Mouse (Mus musculus): Measurements from ENCODE around the gene Ano10. TPM values are rescaled to one million over a fixed set of nuclear protein-coding genes. Genes with fewer than 3 reads are reported as not detected.

Gene Ano10
- polyA plus RNA-seq, 1 experiment from 2014 or later, result 23.5 TPM

DNA sequence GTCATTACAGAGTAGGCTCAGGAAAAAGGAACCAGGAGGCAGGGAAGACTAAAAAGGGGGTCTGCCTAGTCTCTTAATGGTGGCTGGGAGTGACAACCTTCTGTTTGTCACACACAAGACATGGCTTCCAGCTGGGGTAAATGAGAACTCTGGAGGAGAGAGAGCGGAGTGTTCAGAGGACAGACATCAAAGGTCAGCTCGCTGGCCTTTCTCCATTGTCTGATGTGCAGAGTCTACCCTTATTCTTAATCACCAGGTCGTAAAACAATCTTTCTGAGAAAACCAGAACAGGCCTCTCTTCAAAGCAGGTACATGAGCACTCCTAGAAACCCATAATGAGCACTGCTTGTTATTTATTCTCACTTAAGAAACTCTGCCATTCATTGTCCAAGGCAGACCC is 5.8 kb downstream of the Ano10 start:
- H3K4me3 ChIP-seq, result no peak overlapping the region
- H3K27ac ChIP-seq, result no peak overlapping the region
- no peaks in the 10 kb centered on the region for H3K9me3 ChIP-seq (replicated peaks)
- H3K4me2 ChIP-seq, result no peak overlapping the region
- no peaks in the 10 kb centered on the region for H3K27me3 ChIP-seq
- 74% methylated on average over 3 of the region's 3 CpGs for WGBS
- no peak overlapping the region for H3K9ac ChIP-seq
- H3K36me3 ChIP-seq, result no peaks in the 10 kb centered on the region
- ATAC-seq (replicated peaks; ENCODE audit: insufficient number of reproducible peaks, insufficient read depth, low FRiP score, low read depth), result no peak
- H3K4me1 ChIP-seq (replicated peaks), result peaks cover 11% of the 10 kb centered on the region

DNA sequence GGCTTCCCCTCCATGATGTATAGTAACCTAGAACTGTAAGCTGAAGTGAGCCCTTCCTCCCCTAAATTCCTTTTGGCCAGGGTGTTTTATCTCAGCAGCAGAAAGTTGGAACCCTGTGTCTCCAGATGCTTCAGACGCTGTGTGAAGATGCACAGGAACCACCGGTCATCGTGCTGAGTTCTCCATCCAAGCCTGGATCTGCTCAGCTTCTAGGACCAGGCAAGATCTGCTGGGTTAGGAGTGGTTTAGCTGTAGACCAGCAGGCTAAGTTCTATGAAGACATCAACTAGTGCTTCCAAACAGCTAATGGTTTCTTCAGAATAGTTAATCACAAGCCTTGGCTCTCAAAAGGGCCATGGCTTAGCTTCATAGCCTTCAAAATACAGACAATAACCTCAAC is 6.7 kb downstream of the Ano10 start:
- no peaks in the 10 kb centered on the region for H3K36me3 ChIP-seq
- ATAC-seq (replicated peaks; ENCODE audit: insufficient number of reproducible peaks, insufficient read depth, low FRiP score, low read depth), result no peak
- no peak overlapping the region for H3K9ac ChIP-seq
- no peak overlapping the region for H3K4me2 ChIP-seq
- 87% methylated on average over 3 of the region's 3 CpGs for WGBS
- H3K27ac ChIP-seq, result no peak overlapping the region
- no peaks in the 10 kb centered on the region for H3K27me3 ChIP-seq
- no peaks in the 10 kb centered on the region for H3K9me3 ChIP-seq (replicated peaks)
- H3K4me1 ChIP-seq (replicated peaks), result peaks cover 6% of the 10 kb centered on the region; the same call in 1 of the 2 replicates
- no peak overlapping the region for H3K4me3 ChIP-seq

DNA sequence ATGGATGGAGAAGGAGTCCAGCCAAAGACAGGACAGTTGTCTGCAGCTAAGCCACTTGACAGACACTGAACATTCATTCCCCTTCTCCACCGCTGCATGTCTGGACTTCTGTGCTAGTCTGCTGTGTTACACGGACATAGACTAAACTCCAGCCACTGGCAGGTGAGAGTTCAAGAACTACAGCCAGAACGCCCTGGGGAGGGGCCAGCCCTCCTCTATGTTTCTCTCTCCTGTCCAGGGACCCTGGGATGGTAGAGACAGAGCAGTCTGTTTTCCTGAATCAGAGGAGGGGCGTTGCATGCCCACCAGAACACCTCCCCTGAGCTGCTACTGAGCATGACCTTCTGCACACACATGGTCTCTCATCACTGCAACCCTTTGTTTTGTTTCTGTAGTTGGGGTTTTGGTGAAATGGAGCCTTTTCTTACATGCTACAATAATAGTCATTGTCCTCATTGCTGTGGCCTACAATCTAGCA is 8.4 kb downstream of the Ano10 start:
- Histone ChIP-seq H3K36me3 (no peaks in the 10 kb centered on the region), H3K9me3 (replicated peaks) (no peaks in the 10 kb centered on the region), H3K4me2 (no peak overlapping the region), H3K27ac (no peak overlapping the region), H3K9ac (no peak overlapping the region), H3K4me1 (replicated peaks) (peaks cover 6% of the 10 kb centered on the region; the same call in 1 of the 2 replicates), H3K4me3 (no peak overlapping the region), H3K27me3 (no peaks in the 10 kb centered on the region)
- 37% methylated on average over 4 of the region's 4 CpGs for WGBS
- no peak for ATAC-seq (replicated peaks; ENCODE audit: insufficient number of reproducible peaks, insufficient read depth, low FRiP score, low read depth)

GRCm38 (mm10) chr9:122285146-122285832 is 8.9 kb downstream of the Ano10 start:
- Histone ChIP-seq H3K4me3 (no peak overlapping the region), H3K4me2 (no peak overlapping the region), H3K9me3 (replicated peaks) (no peaks in the 10 kb centered on the region), H3K36me3 (no peaks in the 10 kb centered on the region), H3K4me1 (replicated peaks) (peaks cover 6% of the 10 kb centered on the region; the same call in 1 of the 2 replicates), H3K9ac (no peak overlapping the region), H3K27ac (no peak overlapping the region), H3K27me3 (no peaks in the 10 kb centered on the region)
- ATAC-seq (replicated peaks; ENCODE audit: insufficient number of reproducible peaks, insufficient read depth, low FRiP score, low read depth), result no peak
- 20% methylated on average over 7 of the region's 11 CpGs for WGBS

- H3K36me3 ChIP-seq, result no peaks in the 10 kb centered on the region
- no peak for ATAC-seq (replicated peaks; ENCODE audit: insufficient number of reproducible peaks, insufficient read depth, low FRiP score, low read depth)
- H3K4me2 ChIP-seq, result no peak overlapping the region
- no peak overlapping the region for H3K27ac ChIP-seq
- no peaks in the 10 kb centered on the region for H3K9me3 ChIP-seq (replicated peaks)
- WGBS, result 54% methylated on average over 2 of the region's 2 CpGs
- H3K4me3 ChIP-seq, result no peak overlapping the region
- H3K27me3 ChIP-seq, result no peaks in the 10 kb centered on the region
- H3K9ac ChIP-seq, result no peak overlapping the region
- H3K4me1 ChIP-seq (replicated peaks), result peaks cover 6% of the 10 kb centered on the region; the same call in 1 of the 2 replicates
Measured at GRCm38 (mm10) chr9:122284696-122285095, 9.5 kb downstream of the Ano10 start.

GRCm38 (mm10) chr9:122281004-122281403 is 13.2 kb downstream of the Ano10 start:
- no peak for ATAC-seq (replicated peaks; ENCODE audit: insufficient number of reproducible peaks, insufficient read depth, low FRiP score, low read depth)
- no peak overlapping the region for H3K9ac ChIP-seq
- 81% methylated on average over 4 of the region's 4 CpGs for WGBS
- H3K4me1 ChIP-seq (replicated peaks), result peaks cover 6% of the 10 kb centered on the region; the same call in 1 of the 2 replicates
- H3K27me3 ChIP-seq, result no peaks in the 10 kb centered on the region
- H3K4me2 ChIP-seq, result no peak overlapping the region
- no peak overlapping the region for H3K27ac ChIP-seq
- no peak overlapping the region for H3K4me3 ChIP-seq
- H3K36me3 ChIP-seq, result 0 out of 2 replicates have a peak, but pooled peaks cover 3% of the 10 kb centered on the region
- H3K9me3 ChIP-seq (replicated peaks), result no peaks in the 10 kb centered on the region

DNA sequence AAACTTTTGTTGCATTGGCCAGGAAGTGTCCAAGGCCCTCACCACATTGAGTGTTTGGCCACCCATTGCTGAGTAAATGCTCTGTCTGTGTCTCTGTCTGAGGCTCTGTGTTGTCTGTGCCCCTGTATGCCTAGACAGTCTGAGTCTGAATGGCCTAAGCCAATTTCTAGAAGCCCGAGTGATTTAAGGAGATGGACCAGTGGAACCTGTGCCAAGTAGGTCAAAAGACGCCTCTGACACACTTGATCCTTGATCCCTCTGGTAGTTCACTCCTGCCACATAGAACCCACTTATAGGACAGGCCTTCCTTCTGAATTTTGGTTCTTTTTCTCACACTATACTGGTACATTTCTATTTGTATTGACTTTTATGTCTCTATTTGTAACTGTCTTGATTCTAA is 17.6 kb downstream of the Ano10 start:
- Histone ChIP-seq H3K9me3 (replicated peaks) (no peaks in the 10 kb centered on the region), H3K9ac (no peak overlapping the region), H3K4me2 (no peak overlapping the region), H3K4me1 (replicated peaks) (no peaks in the 10 kb centered on the region), H3K27ac (no peak overlapping the region), H3K27me3 (no peaks in the 10 kb centered on the region), H3K36me3 (peaks cover 6% of the 10 kb centered on the region; the same call in 1 of the 2 replicates), H3K4me3 (no peak overlapping the region)
- 87% methylated on average over 2 of the region's 2 CpGs for WGBS
- no peak for ATAC-seq (replicated peaks; ENCODE audit: insufficient number of reproducible peaks, insufficient read depth, low FRiP score, low read depth)

- Histone ChIP-seq H3K27ac (no peak overlapping the region), H3K4me1 (replicated peaks) (no peaks in the 10 kb centered on the region), H3K27me3 (no peaks in the 10 kb centered on the region), H3K4me2 (no peak overlapping the region), H3K36me3 (peaks cover 6% of the 10 kb centered on the region; the same call in 1 of the 2 replicates), H3K9ac (no peak overlapping the region), H3K9me3 (replicated peaks) (no peaks in the 10 kb centered on the region), H3K4me3 (no peak overlapping the region)
- WGBS, result 79% methylated on average over 4 of the region's 4 CpGs
- no peak for ATAC-seq (replicated peaks; ENCODE audit: insufficient number of reproducible peaks, insufficient read depth, low FRiP score, low read depth)
Measured at GRCm38 (mm10) chr9:122276134-122276533, 18.1 kb downstream of the Ano10 start.

DNA sequence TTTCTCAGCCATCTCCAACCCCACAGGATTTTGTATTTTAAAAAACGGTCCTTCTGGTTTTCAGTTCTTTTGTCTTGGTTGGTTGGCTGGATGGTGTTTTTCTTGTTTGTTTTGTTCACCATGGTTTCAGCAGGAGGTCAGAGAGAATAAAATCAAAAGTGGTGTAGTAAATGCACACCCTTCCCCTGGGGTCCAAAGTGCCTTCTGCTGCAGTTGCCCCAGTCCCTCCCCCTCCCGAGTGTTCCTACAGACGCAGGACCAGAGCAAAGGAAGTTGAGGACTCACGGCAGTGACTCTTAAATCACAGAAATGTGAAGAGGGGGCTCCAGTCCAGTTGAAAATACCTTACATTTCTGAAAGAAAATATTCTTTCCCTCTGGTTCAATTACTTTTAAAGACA is 19.9 kb downstream of the Ano10 start:
- H3K9me3 ChIP-seq (replicated peaks), result no peaks in the 10 kb centered on the region
- no peak overlapping the region for H3K9ac ChIP-seq
- H3K4me3 ChIP-seq, result no peak overlapping the region
- H3K4me2 ChIP-seq, result no peak overlapping the region
- H3K27ac ChIP-seq, result no peak overlapping the region
- peaks cover 6% of the 10 kb centered on the region; the same call in 1 of the 2 replicates for H3K36me3 ChIP-seq
- no peaks in the 10 kb centered on the region for H3K4me1 ChIP-seq (replicated peaks)
- H3K27me3 ChIP-seq, result no peaks in the 10 kb centered on the region
- no peak for ATAC-seq (replicated peaks; ENCODE audit: insufficient number of reproducible peaks, insufficient read depth, low FRiP score, low read depth)
- WGBS, result 71% methylated on average over 4 of the region's 4 CpGs

DNA sequence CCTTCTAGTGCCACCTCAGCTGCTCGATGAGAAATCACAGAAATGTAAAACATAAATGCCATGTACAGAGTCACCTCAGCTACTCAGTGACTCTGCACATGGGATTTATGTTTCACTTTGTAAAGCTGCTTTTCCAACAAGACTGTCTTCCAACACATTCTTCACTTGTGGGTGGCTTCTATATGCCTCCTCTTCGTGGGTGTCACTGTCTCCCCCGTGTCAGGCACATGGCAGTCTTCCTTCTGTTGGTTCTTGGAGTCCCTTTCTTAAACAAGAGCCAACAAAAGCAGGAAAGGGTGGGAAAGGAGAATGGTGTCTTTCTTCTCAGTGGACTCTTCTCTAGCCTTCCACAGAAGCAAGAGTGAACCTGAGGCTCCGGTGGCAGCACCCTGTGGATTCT is 20.3 kb downstream of the Ano10 start:
- 86% methylated on average over 4 of the region's 4 CpGs for WGBS
- ATAC-seq (replicated peaks; ENCODE audit: insufficient number of reproducible peaks, insufficient read depth, low FRiP score, low read depth), result no peak
- no peak overlapping the region for H3K4me3 ChIP-seq
- no peaks in the 10 kb centered on the region for H3K9me3 ChIP-seq (replicated peaks)
- H3K9ac ChIP-seq, result no peak overlapping the region
- no peaks in the 10 kb centered on the region for H3K27me3 ChIP-seq
- peaks cover 6% of the 10 kb centered on the region; the same call in 1 of the 2 replicates for H3K36me3 ChIP-seq
- H3K27ac ChIP-seq, result no peak overlapping the region
- no peak overlapping the region for H3K4me2 ChIP-seq
- no peaks in the 10 kb centered on the region for H3K4me1 ChIP-seq (replicated peaks)

DNA sequence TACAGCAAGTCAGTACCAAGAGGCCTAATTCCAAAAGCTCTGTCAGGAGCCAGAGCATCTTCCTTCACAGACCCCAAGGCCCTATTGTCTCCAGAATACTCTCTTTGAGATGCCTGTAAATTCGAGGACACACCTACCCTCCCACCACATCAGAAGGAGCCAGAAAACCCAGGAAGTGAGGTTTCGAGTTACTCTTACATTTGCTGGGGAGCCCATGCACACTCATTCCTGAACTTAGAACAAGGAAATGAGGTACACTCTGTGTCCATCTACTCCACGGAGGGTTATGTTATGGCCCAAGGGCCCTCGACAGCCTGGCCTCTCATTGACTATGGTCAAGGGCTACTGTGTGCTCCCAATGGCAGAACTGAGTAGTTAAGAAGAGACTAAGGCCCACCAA is 22.4 kb downstream of the Ano10 start:
- no peaks in the 10 kb centered on the region for H3K4me1 ChIP-seq (replicated peaks)
- no peak overlapping the region for H3K4me2 ChIP-seq
- H3K9me3 ChIP-seq (replicated peaks), result no peaks in the 10 kb centered on the region
- H3K9ac ChIP-seq, result no peak overlapping the region
- H3K36me3 ChIP-seq, result peaks cover 2% of the 10 kb centered on the region; the same call in 1 of the 2 replicates
- H3K27ac ChIP-seq, result no peak overlapping the region
- 70% methylated on average over 4 of the region's 4 CpGs for WGBS
- ATAC-seq (replicated peaks; ENCODE audit: insufficient number of reproducible peaks, insufficient read depth, low FRiP score, low read depth), result no peak
- H3K4me3 ChIP-seq, result no peak overlapping the region
- no peaks in the 10 kb centered on the region for H3K27me3 ChIP-seq

DNA sequence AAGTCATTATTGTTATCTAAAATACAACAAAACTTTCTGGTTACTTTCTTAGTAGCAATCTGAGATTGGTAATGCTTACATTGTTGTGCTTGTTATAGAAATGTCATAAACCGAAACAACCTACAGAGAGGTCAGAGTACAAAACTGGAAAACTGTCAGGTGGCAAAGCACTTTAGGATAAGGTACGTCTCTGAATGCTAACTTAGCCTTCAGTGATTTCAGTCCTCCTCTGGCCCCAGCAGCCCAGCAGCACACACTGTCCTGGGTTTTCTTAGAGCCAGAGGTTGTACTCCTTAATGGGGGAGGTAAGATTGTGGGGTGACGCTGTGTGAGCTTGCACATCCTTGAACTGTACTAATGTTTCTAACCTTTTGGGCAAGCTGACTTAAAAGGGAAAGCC is 22.9 kb downstream of the Ano10 start:
- Histone ChIP-seq H3K9ac (no peak overlapping the region), H3K9me3 (replicated peaks) (no peaks in the 10 kb centered on the region), H3K4me1 (replicated peaks) (no peaks in the 10 kb centered on the region), H3K27ac (no peak overlapping the region), H3K27me3 (no peaks in the 10 kb centered on the region), H3K4me3 (no peak overlapping the region), H3K4me2 (no peak overlapping the region), H3K36me3 (peaks cover 2% of the 10 kb centered on the region; the same call in 1 of the 2 replicates)
- WGBS, result 86% methylated on average over 3 of the region's 3 CpGs
- ATAC-seq (replicated peaks; ENCODE audit: insufficient number of reproducible peaks, insufficient read depth, low FRiP score, low read depth), result no peak
